Mouse (Mus musculus) myocyte (in vitro differentiated cells): ENCODE results near the gene Cartpt.

Experiments
- E2F4 ChIP-seq: IDR thresholded peaks from one replicate; pipeline ENCODE4 v1.6.1; 2011; ENCODE audit warnings: mild to moderate bottlenecking, control low read depth, moderate library complexity; ENCODE audit not compliant: insufficient read depth
- POLR2A ChIP-seq: IDR thresholded peaks from one replicate; pipeline ENCODE4 v1.6.1; 2011; ENCODE audit warnings: low read depth, mild to moderate bottlenecking, control low read depth, moderate library complexity; ENCODE audit not compliant: insufficient read length
- TCF12 ChIP-seq: IDR thresholded peaks from one replicate; pipeline ENCODE4 v1.6.1; 2011; ENCODE audit warnings: mild to moderate bottlenecking, control low read depth; ENCODE audit not compliant: poor library complexity, insufficient read depth, severe bottlenecking

DNA sequence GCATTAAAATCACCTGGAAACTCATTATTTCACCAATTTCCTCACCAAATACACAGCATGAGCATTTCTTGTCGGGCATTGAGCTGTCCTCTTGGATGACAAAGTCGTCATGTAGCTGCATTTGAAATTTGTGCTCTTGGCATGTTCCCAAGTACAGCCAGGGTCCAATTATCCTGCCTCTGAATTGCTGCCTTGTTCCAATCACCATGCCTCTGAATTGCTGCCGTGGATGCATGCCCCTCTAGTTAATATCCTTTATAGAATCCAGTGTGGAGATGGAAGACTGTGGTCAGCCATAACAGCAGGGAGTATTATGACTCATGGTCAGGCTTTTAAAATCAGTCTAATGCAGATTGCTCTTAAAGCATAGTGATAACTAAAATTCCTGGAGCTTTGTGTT is 36.9 kb upstream of the Cartpt start:
- TF ChIP-seq POLR2A (no peak), TCF12 (no peak), E2F4 (no peak)
